ENCODE assay signal across 1 mouse cellular context in the genomic region with DNA sequence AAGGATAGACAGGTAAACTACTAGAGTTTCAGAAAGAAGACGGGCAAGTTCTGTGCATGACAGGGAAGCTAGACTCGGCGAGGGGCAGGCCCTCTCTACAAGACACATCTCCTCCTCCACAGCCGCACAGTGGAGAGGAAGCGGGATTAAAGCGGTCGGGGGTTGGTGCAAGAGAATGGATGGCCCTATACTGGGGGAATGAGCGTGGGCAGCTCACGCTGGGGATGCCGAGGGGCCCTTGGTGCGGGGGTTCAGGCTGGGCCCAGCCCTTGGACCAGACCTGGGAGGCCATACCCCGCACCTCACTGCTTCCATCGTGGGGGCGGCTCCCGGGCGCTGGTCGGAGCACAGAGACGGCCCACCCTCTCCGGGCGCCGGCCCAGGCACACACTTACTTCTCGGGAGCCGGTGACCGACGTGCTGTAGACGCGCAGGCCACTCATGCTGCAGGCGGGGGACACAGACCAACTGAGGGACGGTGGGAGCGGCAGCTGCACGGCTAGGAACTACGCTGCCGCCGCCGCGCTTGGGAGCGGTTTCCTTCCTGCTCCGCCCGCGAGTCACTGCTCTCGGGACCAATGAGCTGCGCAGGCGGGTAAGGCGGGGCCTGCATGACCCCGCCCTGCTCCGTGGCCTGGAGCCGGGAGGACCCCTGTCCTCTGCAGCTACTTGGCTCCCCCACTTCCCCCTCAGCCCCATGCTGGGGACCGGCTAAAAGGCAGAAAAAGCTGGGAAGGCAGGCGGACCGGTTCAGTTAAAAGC.
TF ChIP-seq lines count a peak whose summit lies in the region.

A gene (minus strand): TSS at position 569 of the 762 bp plus-strand sequence.

TF ChIP-seq in CH12.LX, 34 proteins besides CTCF, POLR2A, EP300 and RAD21 (continued from another document):
- TF ChIP-seq TCF12 (IDR thresholded peaks at IDR 0.05; ENCODE audit: low read depth, low read length) (peak; percentile 41; the same call in 1 of the 2 replicates), NRF1 (IDR thresholded peaks at IDR 0.05; ENCODE audit: low read depth, low read length) (peak; percentile 79), PAX5 (IDR thresholded peaks at IDR 0.05; ENCODE audit: low read length) (no peak), RCOR1 (conservative IDR thresholded peaks at IDR 0.05; ENCODE audit: low read depth, low read length) (no peak), ZNF384 (IDR thresholded peaks at IDR 0.05; ENCODE audit: low read depth, low read length) (no peak), MAX (IDR thresholded peaks at IDR 0.05; ENCODE audit: low read length) (peak; percentile 37; the same call in 1 of the 2 replicates), MAZ (IDR thresholded peaks at IDR 0.05; ENCODE audit: low read depth, low read length) (0 out of 2 replicates have a peak, but pooled peaks have one; percentile 34), JUN (IDR thresholded peaks at IDR 0.05; ENCODE audit: insufficient read depth, low read depth, low read length) (no peak), MEF2A (IDR thresholded peaks at IDR 0.05; ENCODE audit: borderline replicate concordance, low read depth, low read length) (no peak; the same call in 1 of the 2 replicates), USF2 (conservative IDR thresholded peaks at IDR 0.05; ENCODE audit: low read depth, low read length) (no peak), POLR2AphosphoS2 (IDR thresholded peaks at IDR 0.05; ENCODE audit: low read depth, low read length) (peak; percentile 60; the same call in 1 of the 2 replicates), KAT2A (IDR thresholded peaks at IDR 0.05; ENCODE audit: insufficient replicate concordance, low read length) (no peak), HCFC1 (IDR thresholded peaks at IDR 0.05; ENCODE audit: low read depth, low read length) (peak; percentile 39), ZMIZ1 (IDR thresholded peaks at IDR 0.05; ENCODE audit: low read depth, low read length) (peak; percentile 79; the same call in 1 of the 2 replicates), TBP (conservative IDR thresholded peaks at IDR 0.05; ENCODE audit: low read depth, low read length) (0 out of 2 replicates have a peak, but pooled peaks have one; percentile 54), NELFE (IDR thresholded peaks at IDR 0.05; ENCODE audit: low read depth, low read length) (peak; percentile 85), ETS1 (conservative IDR thresholded peaks at IDR 0.05; ENCODE audit: low read depth, low read length) (no peak), SIN3A (IDR thresholded peaks at IDR 0.05; ENCODE audit: low read length) (peak; percentile 83), CHD1 (IDR thresholded peaks at IDR 0.05; ENCODE audit: low read depth, low read length) (0 out of 2 replicates have a peak, but pooled peaks have one; percentile 40), MXI1 (IDR thresholded peaks at IDR 0.05; ENCODE audit: low read depth, low read length) (peak; percentile 81; the same call in 1 of the 2 replicates), CHD2 (IDR thresholded peaks at IDR 0.05; ENCODE audit: low read length) (peak; percentile 22; the same call in 1 of the 2 replicates), UBTF (IDR thresholded peaks at IDR 0.05; ENCODE audit: low read depth, low read length) (no peak)
